In genomic region chr12:16780320-16780719, GRCm38 (mm10) we compare ENCODE assay signal across 20 mouse cellular contexts. TPM values are rescaled to one million over a fixed set of nuclear protein-coding genes. Genes with fewer than 3 reads are reported as not detected.
"Had no signal": no experiment of that assay in that cellular context is flagged by ENCODE, and none has a peak within 500 bp of the region (broad histone marks: within the 10 kb centered on the region; RNA-seq: fewer than 3 reads in every experiment).

No protein-coding gene starts in this region.

- ATAC-seq: midbrain, embryonic 16.5 days had no signal

- H3K27me3 ChIP-seq: midbrain, embryonic 12.5 days; neural tube, embryonic 13.5 days; neural tube, embryonic 15.5 days had no signal

- DNase-seq: lung, adult 18-20 months; lung, embryonic 14.5 days; lung, postnatal 10 days; lung, postnatal 4 days; midbrain, embryonic 14.5 days; right cerebral cortex, adult 18-20 months; right cerebral cortex, postnatal 25 days; right cerebral cortex, postnatal 4 days; spleen, adult 18-20 months; thymus, adult 18-20 months; thymus, postnatal 14 days; thymus, postnatal 36 days had no signal

- H3K4me2 ChIP-seq: lung, embryonic 14.5 days; midbrain, embryonic 12.5 days; neural tube, embryonic 13.5 days; neural tube, embryonic 15.5 days had no signal

- H3K4me3 ChIP-seq: midbrain, embryonic 10.5 days; midbrain, embryonic 12.5 days; myocyte; neural tube, embryonic 13.5 days; neural tube, embryonic 15.5 days had no signal

- H3K36me3 ChIP-seq: midbrain, embryonic 12.5 days; neural tube, embryonic 13.5 days; neural tube, embryonic 15.5 days had no signal

- H3K9ac ChIP-seq: lung, embryonic 14.5 days; midbrain, embryonic 12.5 days; neural tube, embryonic 13.5 days; neural tube, embryonic 15.5 days had no signal

- H3K4me1 ChIP-seq: midbrain, embryonic 12.5 days; neural tube, embryonic 13.5 days; neural tube, embryonic 15.5 days had no signal

- H3K9me3 ChIP-seq: midbrain, embryonic 12.5 days; neural tube, embryonic 13.5 days; neural tube, embryonic 15.5 days had no signal

- H3K27ac ChIP-seq: midbrain, embryonic 10.5 days; midbrain, embryonic 12.5 days; neural tube, embryonic 13.5 days; neural tube, embryonic 15.5 days had no signal

RNA-seq across cellular contexts. Expression of gene Greb1, which starts 20.4 kb away (rescaled TPM):
- total RNA-seq: megakaryocyte, adult 5-6 weeks; megakaryocyte-erythroid progenitor cell, adult 5-6 weeks had no signal
